Mouse (Mus musculus): ENCODE results near the gene Shank1. TPM values are rescaled to one million over a fixed set of nuclear protein-coding genes. Genes with fewer than 3 reads are reported as not detected.

Shank1 gene
- polyA plus RNA-seq, 1 experiment from 2014 or later, result 0.39 TPM

- H3K27me3 ChIP-seq (replicated peaks; ENCODE audit: control insufficient read depth, insufficient read depth, low read length), result peaks cover 18% of the 10 kb centered on the region; the same call in 1 of the 2 replicates
- TF ChIP-seq CTCF (IDR thresholded peaks at IDR 0.05; ENCODE audit: low read depth), result no peak
- H3K4me1 ChIP-seq (replicated peaks; ENCODE audit: control insufficient read depth, insufficient read depth, low read length), result no peaks in the 10 kb centered on the region
- no peak within 1 kb of the TSS for H3K27ac ChIP-seq (ENCODE audit: low read depth, low read length)
- H3K4me2 ChIP-seq (replicated peaks; ENCODE audit: low read depth), result peak within 1 kb of the TSS; percentile 85
- no peak within 1 kb of the TSS for H3K9ac ChIP-seq (ENCODE audit: low read depth, low read length)
- H3K36me3 ChIP-seq (ENCODE audit: control insufficient read depth, insufficient read depth), result no peaks in the 10 kb centered on the region
- peak; percentile 79 for ATAC-seq
- under 1% methylated on average over 31 of the region's 33 CpGs for WGBS
- H3K9me3 ChIP-seq (ENCODE audit: control insufficient read depth), result no peaks in the 10 kb centered on the region
- H3K4me3 ChIP-seq (ENCODE audit: low read depth, low read length), result peak within 1 kb of the TSS; percentile 46
Observed at GRCm38 (mm10) chr7:44383980-44384715, 74.1 kb downstream of the Shank1 start, which contains the start of gene Syt3. TSS of gene Syt3 (plus strand) at chr7:44384102.

GRCm38 (mm10) chr7:44384716-44385059, 74.6 kb downstream of the Shank1 start:
- H3K27me3 ChIP-seq (replicated peaks; ENCODE audit: control insufficient read depth, insufficient read depth, low read length), result peaks cover 18% of the 10 kb centered on the region; the same call in 1 of the 2 replicates
- H3K9ac ChIP-seq (ENCODE audit: low read depth, low read length), result no peak overlapping the region
- no peak overlapping the region for H3K27ac ChIP-seq (ENCODE audit: low read depth, low read length)
- no peaks in the 10 kb centered on the region for H3K9me3 ChIP-seq (ENCODE audit: control insufficient read depth)
- no peaks in the 10 kb centered on the region for H3K36me3 ChIP-seq (ENCODE audit: control insufficient read depth, insufficient read depth)
- peak overlapping the region; percentile 46 for H3K4me3 ChIP-seq (ENCODE audit: low read depth, low read length)
- ATAC-seq, result peak; percentile 26
- WGBS, result 1% methylated on average over 16 of the region's 17 CpGs
- peak overlapping the region; percentile 85 for H3K4me2 ChIP-seq (replicated peaks; ENCODE audit: low read depth)
- no peak for TF ChIP-seq CTCF (IDR thresholded peaks at IDR 0.05; ENCODE audit: low read depth)
- H3K4me1 ChIP-seq (replicated peaks; ENCODE audit: control insufficient read depth, insufficient read depth, low read length), result no peaks in the 10 kb centered on the region

GRCm38 (mm10) chr7:44385720-44386119, 75.7 kb downstream of the Shank1 start, which contains the start of gene 1700008O03Rik:
TSS of gene 1700008O03Rik (minus strand) at chr7:44385820.
- Histone ChIP-seq H3K4me2 (replicated peaks; ENCODE audit: low read depth) (peak within 1 kb of the TSS; percentile 85), H3K4me1 (replicated peaks; ENCODE audit: control insufficient read depth, insufficient read depth, low read length) (no peaks in the 10 kb centered on the region), H3K9ac (ENCODE audit: low read depth, low read length) (no peak within 1 kb of the TSS), H3K4me3 (ENCODE audit: low read depth, low read length) (peak within 1 kb of the TSS; percentile 46), H3K27ac (ENCODE audit: low read depth, low read length) (no peak within 1 kb of the TSS), H3K27me3 (replicated peaks; ENCODE audit: control insufficient read depth, insufficient read depth, low read length) (peaks cover 18% of the 10 kb centered on the region; the same call in 1 of the 2 replicates), H3K36me3 (ENCODE audit: control insufficient read depth, insufficient read depth) (no peaks in the 10 kb centered on the region), H3K9me3 (ENCODE audit: control insufficient read depth) (no peaks in the 10 kb centered on the region)
- WGBS, result 80% methylated on average over 12 of the region's 12 CpGs
- TF ChIP-seq CTCF (IDR thresholded peaks at IDR 0.05; ENCODE audit: low read depth), result no peak
- no peak for ATAC-seq

- no peak overlapping the region for H3K4me3 ChIP-seq (ENCODE audit: low read depth, low read length)
- H3K9ac ChIP-seq (ENCODE audit: low read depth, low read length), result no peak overlapping the region
- H3K27me3 ChIP-seq (replicated peaks; ENCODE audit: control insufficient read depth, insufficient read depth, low read length), result 0 out of 2 replicates have a peak, but pooled peaks cover under 1% of the 10 kb centered on the region
- no peak overlapping the region for H3K27ac ChIP-seq (ENCODE audit: low read depth, low read length)
- H3K4me1 ChIP-seq (replicated peaks; ENCODE audit: control insufficient read depth, insufficient read depth, low read length), result no peaks in the 10 kb centered on the region
- H3K9me3 ChIP-seq (ENCODE audit: control insufficient read depth), result no peaks in the 10 kb centered on the region
- no peak overlapping the region for H3K4me2 ChIP-seq (replicated peaks; ENCODE audit: low read depth)
- H3K36me3 ChIP-seq (ENCODE audit: control insufficient read depth, insufficient read depth), result no peaks in the 10 kb centered on the region
- no peak for ATAC-seq
- no peak for TF ChIP-seq CTCF (IDR thresholded peaks at IDR 0.05; ENCODE audit: low read depth)
- 83% methylated on average over 4 of the region's 4 CpGs for WGBS
Observed at GRCm38 (mm10) chr7:44391831-44392230, 81.8 kb downstream of the Shank1 start.

- Histone ChIP-seq H3K4me3 (ENCODE audit: low read depth, low read length) (no peak overlapping the region), H3K9me3 (ENCODE audit: control insufficient read depth) (no peaks in the 10 kb centered on the region), H3K4me2 (replicated peaks; ENCODE audit: low read depth) (no peak overlapping the region), H3K27ac (ENCODE audit: low read depth, low read length) (no peak overlapping the region), H3K4me1 (replicated peaks; ENCODE audit: control insufficient read depth, insufficient read depth, low read length) (no peaks in the 10 kb centered on the region), H3K9ac (ENCODE audit: low read depth, low read length) (no peak overlapping the region), H3K27me3 (replicated peaks; ENCODE audit: control insufficient read depth, insufficient read depth, low read length) (no peaks in the 10 kb centered on the region), H3K36me3 (ENCODE audit: control insufficient read depth, insufficient read depth) (no peaks in the 10 kb centered on the region)
- no peak for TF ChIP-seq CTCF (IDR thresholded peaks at IDR 0.05; ENCODE audit: low read depth)
- ATAC-seq, result no peak
- WGBS, result 84% methylated on average over 14 of the region's 14 CpGs
Observed at GRCm38 (mm10) chr7:44392341-44392740, 82.3 kb downstream of the Shank1 start.

DNA sequence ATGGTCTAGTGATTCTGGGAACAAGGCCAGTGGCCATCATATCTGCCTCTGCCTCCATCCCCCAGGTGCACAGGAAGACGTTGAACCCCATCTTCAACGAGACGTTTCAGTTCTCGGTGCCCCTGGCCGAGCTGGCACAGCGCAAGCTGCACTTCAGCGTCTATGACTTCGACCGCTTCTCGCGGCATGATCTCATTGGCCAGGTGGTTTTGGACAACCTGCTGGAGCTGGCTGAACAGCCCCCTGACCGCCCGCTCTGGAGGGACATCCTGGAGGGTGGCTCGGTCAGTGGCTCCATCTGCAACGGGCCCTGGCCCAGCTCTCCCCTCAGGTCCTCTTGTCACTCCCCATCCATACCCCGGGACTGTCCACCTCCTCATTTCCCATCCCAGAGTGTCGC, 83.2 kb downstream of the Shank1 start:
- no peak for ATAC-seq
- H3K9me3 ChIP-seq (ENCODE audit: control insufficient read depth), result no peaks in the 10 kb centered on the region
- no peak overlapping the region for H3K4me2 ChIP-seq (replicated peaks; ENCODE audit: low read depth)
- TF ChIP-seq CTCF (IDR thresholded peaks at IDR 0.05; ENCODE audit: low read depth), result no peak
- no peak overlapping the region for H3K4me3 ChIP-seq (ENCODE audit: low read depth, low read length)
- no peaks in the 10 kb centered on the region for H3K36me3 ChIP-seq (ENCODE audit: control insufficient read depth, insufficient read depth)
- 84% methylated on average over 17 of the region's 17 CpGs for WGBS
- H3K27ac ChIP-seq (ENCODE audit: low read depth, low read length), result no peak overlapping the region
- no peaks in the 10 kb centered on the region for H3K27me3 ChIP-seq (replicated peaks; ENCODE audit: control insufficient read depth, insufficient read depth, low read length)
- no peaks in the 10 kb centered on the region for H3K4me1 ChIP-seq (replicated peaks; ENCODE audit: control insufficient read depth, insufficient read depth, low read length)
- H3K9ac ChIP-seq (ENCODE audit: low read depth, low read length), result no peak overlapping the region

Data from intestine, postnatal 0 days (tissue).